Mouse (Mus musculus) left cerebral cortex, adult 8-10 months (tissue): ENCODE measurements around the gene Pln. TPM values are rescaled to one million over a fixed set of nuclear protein-coding genes. Genes with fewer than 3 reads are reported as not detected.
A peak's percentile ranks its signal among the peaks of the same experiment; 100 is the strongest.

ENCODE experiments used
- DNase-seq, 2 experiments: peaks; one replicate each; pipeline ENCODE4 v3.0.0; 2022; ENCODE audit warnings: low spot score in 2 of 2
- total RNA-seq, 4 experiments: library from RNA; stranded (reverse); gene quantifications; 2 replicates each; pipeline ENCODE4 v1.2.4; 2022

Gene Pln
- total RNA-seq, 4 experiments from 2014 or later, result 1.4 to 7.0 (median 3.6) TPM

- DNase-seq, result no peak
These were observed 26.8 kb downstream of the Pln start for GRCm38 (mm10) chr10:53364311-53364710.

GRCm38 (mm10) chr10:53367265-53367664 is 29.8 kb downstream of the Pln start:
- no peak for DNase-seq

- DNase-seq, result no peak
These were observed 36.6 kb downstream of the Pln start for GRCm38 (mm10) chr10:53373885-53374578.

- no peak for DNase-seq
These were observed 39.6 kb downstream of the Pln start for GRCm38 (mm10) chr10:53377096-53377495.

GRCm38 (mm10) chr10:53378296-53378695 is 40.8 kb downstream of the Pln start:
- no peak for DNase-seq

GRCm38 (mm10) chr10:53378981-53379708 is 41.7 kb downstream of the Pln start:
- DNase-seq, result peak; percentile 39 to 50

GRCm38 (mm10) chr10:53379709-53380106 is 42.2 kb downstream of the Pln start, which contains the start of gene Cep85l:
TSS of gene Cep85l (minus strand) at chr10:53379947.
- peak; percentile 65 to 82 for DNase-seq

GRCm38 (mm10) chr10:53382696-53383365 is 45.4 kb downstream of the Pln start:
- DNase-seq, result no peak

- no peak for DNase-seq
These were observed 47.4 kb downstream of the Pln start for GRCm38 (mm10) chr10:53384896-53385295.

- no peak for DNase-seq
These were observed 48.0 kb downstream of the Pln start for GRCm38 (mm10) chr10:53385438-53385837.

GRCm38 (mm10) chr10:53388227-53388920 is 50.9 kb downstream of the Pln start:
- DNase-seq, result no peak

- no peak for DNase-seq
These were observed 57.6 kb downstream of the Pln start for GRCm38 (mm10) chr10:53394923-53395629.

Other genes starting within 250 kb of the Pln start
- gene Cep85l, start 42.3 kb downstream of the Pln start, total RNA-seq, result 10 to 100 TPM; 18.3 to 23.7 (median 20.7) TPM